Mouse (Mus musculus) liver, embryonic 15.5 days (tissue): ENCODE measurements around the gene Gm20388. TPM values are rescaled to one million over a fixed set of nuclear protein-coding genes. Genes with fewer than 3 reads are reported as not detected.
"Not testable (repeated sequence)": the region's sequence is repeated elsewhere in the genome, so short reads cannot be mapped to it uniquely, and the experiment has no call there.

Experiments
- ATAC-seq: fragments of 200-750 bp; cut with Nextera tagmentation; 2 replicates; pipeline ENCODE4 v1.8.0; 2017; ENCODE audit warnings: moderate number of reproducible peaks, mild to moderate bottlenecking, moderate library complexity; ENCODE audit not compliant: insufficient read depth
- H3K27ac ChIP-seq: fragments of 300-500 bp; sonication (generic); replicated peaks from 2 replicates; pipeline ENCODE4 v1.5.1; 2015; ENCODE audit warnings: mild to moderate bottlenecking, inconsistent platforms
- H3K27me3 ChIP-seq: fragments of 300-500 bp; sonication (generic); 2 replicates; pipeline ENCODE4 v1.6.1; 2015; ENCODE audit warnings: mild to moderate bottlenecking, inconsistent platforms
- H3K36me3 ChIP-seq: fragments of 300-500 bp; sonication (generic); replicated peaks from 2 replicates; pipeline ENCODE4 v1.6.1; 2015; ENCODE audit warnings: moderate library complexity, mild to moderate bottlenecking, inconsistent platforms
- H3K4me1 ChIP-seq: fragments of 300-500 bp; sonication (generic); replicated peaks from 2 replicates; pipeline ENCODE4 v1.6.1; 2015; ENCODE audit warnings: inconsistent platforms
- H3K4me2 ChIP-seq: fragments of 300-500 bp; sonication (generic); 2 replicates; pipeline ENCODE4 v1.6.1; 2015; ENCODE audit warnings: moderate library complexity, mild to moderate bottlenecking, inconsistent platforms
- H3K4me3 ChIP-seq: fragments of 300-500 bp; sonication (generic); replicated peaks from 2 replicates; pipeline ENCODE4 v1.5.1; 2015; ENCODE audit warnings: mild to moderate bottlenecking, inconsistent platforms
- H3K9ac ChIP-seq: fragments of 300-500 bp; sonication (generic); 2 replicates; pipeline ENCODE4 v1.6.1; 2015; ENCODE audit warnings: moderate library complexity, mild to moderate bottlenecking, inconsistent platforms
- H3K9me3 ChIP-seq: fragments of 300-500 bp; sonication (generic); replicated peaks from 2 replicates; pipeline ENCODE4 v1.6.1; 2016; ENCODE audit warnings: inconsistent platforms
- WGBS: fragments of 180-500 bp; shearing (Covaris S2); methylation state at CpG from one replicate; pipeline ENCODE4 v1.1.7; 2015; ENCODE audit warnings: mixed read lengths; ENCODE audit not compliant: insufficient replicate concordance; 5-methylcytosine and 5-hydroxymethylcytosine counted together
- polyA plus RNA-seq: library from polyadenylated mRNA; unstranded; fragments of >200 nt; fragmentation: Nextera tagmentation; extraction: Ambion mirVana; gene quantifications from 2 replicates; pipeline ENCODE4 v1.2.1, GENCODE M21; 2015

The Gm20388 gene
- polyA plus RNA-seq, 1 experiment from 2014 or later = not detected

GRCm38 (mm10) chr8:123432381-123432780 lies 3521.7 kb downstream of the Gm20388 start:
- H3K9me3 ChIP-seq = peaks cover 35% of the 10 kb centered on the region
- WGBS = 85% methylated on average over 16 of the region's 16 CpGs

GRCm38 (mm10) chr8:123433241-123433974 lies 3522.8 kb downstream of the Gm20388 start:
- not testable (repeated sequence) for H3K4me3 ChIP-seq

More at GRCm38 (mm10) chr8:123432381-123432780, 3521.7 kb downstream of the Gm20388 start:
- no peaks in the 10 kb centered on the region for H3K27me3 ChIP-seq
- no peaks in the 10 kb centered on the region for H3K4me1 ChIP-seq
- H3K27ac ChIP-seq = no peak overlapping the region
- no peaks in the 10 kb centered on the region for H3K36me3 ChIP-seq
- no peak overlapping the region for H3K9ac ChIP-seq
- H3K4me2 ChIP-seq = no peak overlapping the region
- H3K4me3 ChIP-seq = no peak overlapping the region
- no peak for ATAC-seq

GRCm38 (mm10) chr8:123441788-123442187 lies 3531.1 kb downstream of the Gm20388 start:
- no peak overlapping the region for H3K9ac ChIP-seq
- peaks cover 14% of the 10 kb centered on the region for H3K4me1 ChIP-seq
- H3K27me3 ChIP-seq = no peaks in the 10 kb centered on the region
- ATAC-seq = no peak
- H3K4me3 ChIP-seq = no peak overlapping the region
- 35% methylated on average over 2 of the region's 2 CpGs for WGBS
- no peak overlapping the region for H3K27ac ChIP-seq
- no peaks in the 10 kb centered on the region for H3K9me3 ChIP-seq
- no peaks in the 10 kb centered on the region for H3K36me3 ChIP-seq
- H3K4me2 ChIP-seq = no peak overlapping the region

More at GRCm38 (mm10) chr8:123433241-123433974, 3522.8 kb downstream of the Gm20388 start:
- not testable (repeated sequence) for H3K36me3 ChIP-seq, H3K4me1 ChIP-seq, H3K27me3 ChIP-seq, H3K4me2 ChIP-seq, ATAC-seq, H3K27ac ChIP-seq, H3K9ac ChIP-seq
- H3K9me3 ChIP-seq = peaks cover 24% of the 10 kb centered on the region
- WGBS = 90% methylated on average over 47 of the region's 47 CpGs

- H3K9me3 ChIP-seq = no peaks in the 10 kb centered on the region
- peaks cover 14% of the 10 kb centered on the region for H3K4me1 ChIP-seq
- H3K4me3 ChIP-seq = peak overlapping the region; percentile 74
- WGBS = 76% methylated on average over 5 of the region's 5 CpGs
- no peaks in the 10 kb centered on the region for H3K27me3 ChIP-seq
- H3K27ac ChIP-seq = no peak overlapping the region
- no peaks in the 10 kb centered on the region for H3K36me3 ChIP-seq
- H3K4me2 ChIP-seq = peak overlapping the region; percentile 79
- no peak overlapping the region for H3K9ac ChIP-seq
- no peak for ATAC-seq
Measured at GRCm38 (mm10) chr8:123442351-123442750, 3531.7 kb downstream of the Gm20388 start.

DNA sequence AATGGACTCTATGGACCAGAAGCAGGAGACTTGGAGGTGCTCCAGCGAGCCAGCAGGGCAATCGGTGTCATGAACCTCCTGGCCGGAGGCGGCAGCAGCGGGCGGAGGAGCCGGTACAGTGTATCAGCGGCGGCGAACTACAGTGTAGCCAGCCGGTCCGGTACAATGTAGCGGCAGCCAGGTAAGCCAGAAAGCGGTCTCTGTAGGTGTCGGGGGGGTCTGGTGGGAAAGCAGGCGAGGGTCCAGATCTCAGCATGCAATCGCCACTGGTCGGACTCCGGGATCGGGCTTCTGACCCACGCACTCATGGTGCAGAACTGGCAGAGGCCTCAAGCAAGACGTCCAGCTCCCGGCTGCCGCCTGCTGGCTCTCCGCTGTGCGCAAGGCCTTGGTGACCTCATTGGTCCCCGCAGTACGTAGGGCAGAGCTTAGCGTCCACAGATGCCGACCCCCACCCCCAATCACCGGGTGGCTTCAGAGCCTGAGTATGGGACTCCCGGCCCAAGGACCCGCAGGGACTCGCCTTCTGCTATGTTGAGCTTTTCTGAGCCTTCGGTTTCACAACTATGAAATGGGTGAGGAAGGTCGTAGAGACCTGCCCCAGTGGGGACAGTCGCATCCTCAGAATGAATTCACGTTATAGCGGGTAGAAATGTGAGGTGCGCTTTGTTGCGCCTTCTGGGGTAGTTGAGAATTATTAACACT lies 3532.4 kb downstream of the Gm20388 start:
- Histone ChIP-seq H3K9me3 (no peaks in the 10 kb centered on the region), H3K4me1 (peaks cover 14% of the 10 kb centered on the region), H3K4me2 (peak overlapping the region; percentile 79), H3K27me3 (no peaks in the 10 kb centered on the region), H3K36me3 (no peaks in the 10 kb centered on the region), H3K9ac (peak overlapping the region; percentile 73), H3K4me3 (peak overlapping the region; percentile 74), H3K27ac (peak overlapping the region; percentile 65)
- under 1% methylated on average over 41 of the region's 41 CpGs for WGBS
- peak; percentile 91 for ATAC-seq

DNA sequence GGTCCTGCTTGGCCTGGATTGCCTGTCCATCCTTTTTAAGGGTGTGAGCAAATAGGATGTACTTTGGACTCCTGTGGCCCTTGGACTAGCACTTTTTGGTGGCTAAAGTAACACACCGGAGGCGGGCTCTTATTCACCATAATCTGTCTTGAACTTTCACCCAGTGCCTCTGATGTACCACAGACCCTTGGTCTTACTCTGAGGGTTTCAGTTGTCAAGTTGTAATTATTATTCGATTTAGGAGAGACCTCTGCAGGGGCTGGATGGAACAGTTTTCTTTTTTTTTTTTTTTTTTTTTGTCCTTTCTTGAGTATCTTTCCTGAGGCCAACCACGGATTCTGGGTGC lies 3532.9 kb downstream of the Gm20388 start:
- Histone ChIP-seq H3K4me3 (peak overlapping the region; percentile 74), H3K9ac (peak overlapping the region; percentile 73), H3K36me3 (no peaks in the 10 kb centered on the region), H3K9me3 (no peaks in the 10 kb centered on the region), H3K27ac (peak overlapping the region; percentile 65; the same call in 1 of the 2 replicates), H3K4me2 (peak overlapping the region; percentile 79), H3K27me3 (no peaks in the 10 kb centered on the region), H3K4me1 (peaks cover 14% of the 10 kb centered on the region)
- 10% methylated on average over 4 of the region's 4 CpGs for WGBS
- no peak; the same call in 1 of the 2 replicates for ATAC-seq

DNA sequence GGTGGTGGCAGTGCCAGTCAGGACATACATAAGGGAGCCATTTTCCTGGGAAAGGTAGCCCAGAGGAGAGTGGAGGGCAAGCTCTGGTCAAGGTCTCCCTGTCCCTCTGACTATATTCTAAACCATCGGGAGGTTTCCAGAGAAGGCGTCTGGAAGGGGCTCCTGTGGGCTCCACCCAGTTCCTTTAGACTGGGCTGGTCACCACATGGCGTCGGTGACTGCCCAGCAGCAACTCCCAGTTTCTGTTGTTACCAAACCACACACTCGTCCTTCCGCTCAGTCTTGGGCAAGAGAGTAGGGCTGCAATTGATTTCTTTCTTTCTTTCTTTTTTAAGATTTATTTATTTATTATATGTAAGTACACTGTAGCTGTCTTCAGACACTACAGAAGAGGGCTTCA lies 3533.5 kb downstream of the Gm20388 start:
- Histone ChIP-seq H3K4me3 (peak overlapping the region; percentile 74; the same call in 1 of the 2 replicates), H3K27me3 (no peaks in the 10 kb centered on the region), H3K9ac (no peak overlapping the region), H3K9me3 (no peaks in the 10 kb centered on the region), H3K4me2 (peak overlapping the region; percentile 79), H3K36me3 (0 out of 2 replicates have a peak, but pooled peaks cover 2% of the 10 kb centered on the region), H3K4me1 (peaks cover 14% of the 10 kb centered on the region), H3K27ac (peak overlapping the region; percentile 33; the same call in 1 of the 2 replicates)
- ATAC-seq = no peak
- 48% methylated on average over 6 of the region's 6 CpGs for WGBS

- H3K27ac ChIP-seq = no peak overlapping the region
- H3K9me3 ChIP-seq = no peaks in the 10 kb centered on the region
- H3K4me3 ChIP-seq = no peak overlapping the region
- WGBS = 71% methylated on average over 10 of the region's 10 CpGs
- H3K27me3 ChIP-seq = no peaks in the 10 kb centered on the region
- no peak overlapping the region for H3K9ac ChIP-seq
- 0 out of 2 replicates have a peak, but pooled peaks cover 4% of the 10 kb centered on the region for H3K36me3 ChIP-seq
- peaks cover 21% of the 10 kb centered on the region for H3K4me1 ChIP-seq
- ATAC-seq = no peak
- H3K4me2 ChIP-seq = no peak overlapping the region
Measured at GRCm38 (mm10) chr8:123445981-123446380, 3535.3 kb downstream of the Gm20388 start.

- H3K4me2 ChIP-seq = no peak overlapping the region
- no peak overlapping the region for H3K27ac ChIP-seq
- H3K36me3 ChIP-seq = 0 out of 2 replicates have a peak, but pooled peaks cover 4% of the 10 kb centered on the region
- H3K9me3 ChIP-seq = no peaks in the 10 kb centered on the region
- H3K27me3 ChIP-seq = no peaks in the 10 kb centered on the region
- H3K4me1 ChIP-seq = peaks cover 29% of the 10 kb centered on the region
- H3K9ac ChIP-seq = no peak overlapping the region
- H3K4me3 ChIP-seq = no peak overlapping the region
- no peak for ATAC-seq
- WGBS = 71% methylated on average over 6 of the region's 6 CpGs
Measured at GRCm38 (mm10) chr8:123446799-123447198, 3536.2 kb downstream of the Gm20388 start.

DNA sequence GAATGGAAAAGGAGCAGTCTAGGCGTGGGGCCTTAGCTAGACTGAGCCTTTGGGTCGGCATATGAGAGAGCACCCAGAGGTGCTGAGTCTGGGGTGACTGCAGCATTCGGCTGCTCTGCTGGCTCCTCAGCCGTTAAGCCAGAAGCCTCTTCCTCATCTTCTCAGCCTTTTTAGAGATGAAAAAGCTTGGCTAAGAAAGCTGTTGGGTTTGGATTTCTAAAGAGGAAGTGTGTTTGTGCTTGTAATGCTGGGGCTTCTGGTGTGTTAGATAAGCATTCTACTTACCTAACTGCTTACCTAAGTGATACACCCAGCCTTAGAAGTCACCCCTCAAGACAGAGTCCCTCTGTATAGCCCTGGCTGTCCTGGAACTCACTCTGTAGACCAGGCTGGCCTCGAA lies 3540.1 kb downstream of the Gm20388 start:
- Histone ChIP-seq H3K9me3 (no peaks in the 10 kb centered on the region), H3K4me2 (no peak overlapping the region), H3K4me3 (no peak overlapping the region), H3K9ac (no peak overlapping the region), H3K27ac (peak overlapping the region; percentile 48), H3K27me3 (no peaks in the 10 kb centered on the region), H3K4me1 (peaks cover 21% of the 10 kb centered on the region), H3K36me3 (peaks cover 29% of the 10 kb centered on the region)
- no peak for ATAC-seq
- WGBS = 32% methylated on average over 5 of the region's 5 CpGs

DNA sequence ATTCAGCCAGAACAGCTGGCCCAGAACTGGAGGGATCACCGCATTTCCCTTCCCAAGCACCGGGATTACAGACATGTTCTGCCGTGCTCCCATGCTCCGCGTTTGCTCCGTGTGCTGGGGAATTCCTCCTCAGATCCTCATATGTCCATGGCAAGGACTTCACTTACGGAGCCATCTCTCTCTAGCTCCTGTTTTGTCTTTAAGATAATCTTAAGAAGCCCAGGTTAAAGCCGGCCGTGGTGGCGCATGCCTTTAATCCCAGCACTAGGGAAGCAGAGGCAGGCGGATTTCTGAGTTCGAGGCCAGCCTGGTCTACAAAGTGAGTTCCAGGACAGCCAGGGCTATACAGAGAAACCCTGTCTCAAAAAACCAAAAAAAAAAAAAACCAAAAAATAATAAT lies 3541.1 kb downstream of the Gm20388 start:
- not testable (repeated sequence) for H3K27ac ChIP-seq, H3K4me2 ChIP-seq, H3K27me3 ChIP-seq, H3K4me3 ChIP-seq, ATAC-seq, H3K9ac ChIP-seq, H3K9me3 ChIP-seq
- Histone ChIP-seq H3K36me3 (peaks cover 38% of the 10 kb centered on the region), H3K4me1 (peaks cover 21% of the 10 kb centered on the region)
- WGBS = 78% methylated on average over 12 of the region's 12 CpGs
